20 mouse cellular contexts compared by ENCODE assay signal in the genomic region with DNA sequence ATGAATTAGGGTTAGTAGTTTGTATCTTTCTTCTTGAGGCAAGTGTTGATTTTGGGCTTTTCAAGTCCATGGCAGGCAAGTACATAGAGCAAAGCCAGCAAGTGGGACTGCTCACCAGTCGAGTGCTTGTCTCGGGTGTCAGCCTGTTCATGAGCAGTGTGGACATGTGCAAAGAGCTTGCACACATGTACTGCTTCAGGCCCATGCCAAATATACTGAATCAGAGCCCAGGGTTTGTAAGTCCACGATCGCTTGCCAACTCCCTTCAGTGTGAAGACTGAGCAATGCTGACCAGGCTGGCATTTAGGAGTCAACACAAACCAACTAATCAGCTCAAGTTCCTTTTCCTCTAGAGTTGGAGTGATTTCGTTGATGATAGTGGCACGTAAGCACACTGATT.
DNase-seq lines count a peak whose midpoint lies in the region; ATAC-seq and TF ChIP-seq lines count a peak whose summit lies in the region.
"Had no signal": no experiment of that assay in that cellular context is flagged by ENCODE, and none has a peak within 500 bp of the region (broad histone marks: within the 10 kb centered on the region; RNA-seq: fewer than 3 reads in every experiment).

No protein-coding gene starts in this region.

- 73% methylated on average over 6 of the region's 6 CpGs for WGBS in hindbrain, embryonic 16.5 days

- no peak for TF ChIP-seq CTCF in brain, embryonic 14.5 days (IDR thresholded peaks at IDR 0.05; ENCODE audit: borderline replicate concordance, extremely low read depth, insufficient read depth, insufficient read length)

- peak; percentile 17; the same call in 1 of the 2 replicates for ATAC-seq in hindbrain, embryonic 16.5 days
- ATAC-seq: intestine, postnatal 0 days had no signal

- no peaks in the 10 kb centered on the region for H3K27me3 ChIP-seq in hindbrain, embryonic 16.5 days (replicated peaks; ENCODE audit: control insufficient read depth, insufficient read depth, low read length)
- H3K27me3 ChIP-seq: heart, embryonic 15.5 days had no signal

- no peak overlapping the region for H3K9ac ChIP-seq in hindbrain, embryonic 16.5 days (ENCODE audit: low read depth, low read length)
- H3K9ac ChIP-seq: heart, embryonic 15.5 days; kidney, embryonic 15.5 days; liver, embryonic 14.5 days; lung, embryonic 15.5 days had no signal

- H3K4me2 ChIP-seq in hindbrain, embryonic 16.5 days (ENCODE audit: low read length): no peak overlapping the region
- H3K4me2 ChIP-seq: heart, embryonic 15.5 days; kidney, embryonic 15.5 days; lung, embryonic 15.5 days had no signal

- no peaks in the 10 kb centered on the region; the same call in 1 of the 2 replicates for H3K4me1 ChIP-seq in hindbrain, embryonic 16.5 days (ENCODE audit: control insufficient read depth, insufficient read depth, low read depth, low read length)
- H3K4me1 ChIP-seq: heart, embryonic 15.5 days; kidney, embryonic 15.5 days; lung, embryonic 15.5 days had no signal

- peak; percentile 35 for DNase-seq in gastrocnemius, postnatal 14 days
- no peak for DNase-seq in gastrocnemius, postnatal 4 days (ENCODE audit: low spot score in 2 of 2)
- DNase-seq in brain, embryonic 14.5 days (ENCODE audit: low read depth): peak; percentile 60
- peak; percentile 26 for DNase-seq in fibroblast of lung, adult 2 months (ENCODE audit: low read depth)
- DNase-seq in thymus, postnatal 14 days: no peak
- DNase-seq in right cerebral cortex, postnatal 10 days (ENCODE audit: low spot score in 2 of 2): no peak
- no peak for DNase-seq in embryo, embryonic 10 days (ENCODE audit: low spot score)
- DNase-seq: adrenal gland, adult 2 months; cerebellum, postnatal 25 days; gastrocnemius, postnatal 10 days; heart, adult 2 months; lung, postnatal 4 days; right cerebral cortex, adult 18-20 months; thymus, postnatal 4 days had no signal

- intact Hi-C loops in gastrocnemius, postnatal 14 days (cut with DNase I; ENCODE audit: low total_unique reads): no loop called here

- no peaks in the 10 kb centered on the region for H3K9me3 ChIP-seq in hindbrain, embryonic 16.5 days (ENCODE audit: control insufficient read depth, low read length)
- H3K9me3 ChIP-seq: heart, embryonic 15.5 days; kidney, embryonic 15.5 days; lung, embryonic 15.5 days had no signal

- H3K27ac ChIP-seq in hindbrain, embryonic 16.5 days (ENCODE audit: low read depth, low read length): no peak overlapping the region
- H3K27ac ChIP-seq: heart, adult 2 months; heart, embryonic 15.5 days; kidney, embryonic 15.5 days; liver, embryonic 14.5 days; lung, embryonic 15.5 days had no signal

- no peaks in the 10 kb centered on the region for H3K36me3 ChIP-seq in hindbrain, embryonic 16.5 days (ENCODE audit: control insufficient read depth, insufficient read depth, low read length)
- H3K36me3 ChIP-seq: heart, embryonic 15.5 days; kidney, embryonic 15.5 days; lung, embryonic 15.5 days had no signal

- no peak overlapping the region for H3K4me3 ChIP-seq in hindbrain, embryonic 16.5 days (ENCODE audit: low read length)
- H3K4me3 ChIP-seq: heart, adult 2 months; heart, embryonic 15.5 days; kidney, embryonic 15.5 days; lung, embryonic 15.5 days had no signal

- no peak for TF ChIP-seq POLR2A in brain, embryonic 14.5 days (IDR thresholded peaks at IDR 0.05; ENCODE audit: borderline replicate concordance, extremely low read depth, insufficient read depth, insufficient read length, poor library complexity, severe bottlenecking)

Comparison
In these comparisons a context has a peak if more than half of its experiments do, and no peak if none do; other contexts are left out.
1. DNase-seq: peak in gastrocnemius, postnatal 14 days (single experiment), brain, embryonic 14.5 days (single experiment) and fibroblast of lung, adult 2 months (single experiment); none in gastrocnemius, postnatal 4 days (0 of 2), thymus, postnatal 14 days (single experiment), right cerebral cortex, postnatal 10 days (0 of 2) and embryo, embryonic 10 days (single experiment).